Mouse (Mus musculus) bone marrow macrophage, adult 2 months (primary cell): ENCODE measurements around the gene Pcp4l1.

ENCODE experiments used
- CTCF ChIP-seq: IDR thresholded peaks from 2 replicates; pipeline ENCODE4 v1.5.1; 2012; ENCODE audit warnings: low read depth, mild to moderate bottlenecking, low read length, moderate library complexity
- POLR2A ChIP-seq: IDR thresholded peaks from 2 replicates; pipeline ENCODE4 v1.6.1; 2012; ENCODE audit warnings: mild to moderate bottlenecking, low read depth, low read length, borderline replicate concordance

DNA sequence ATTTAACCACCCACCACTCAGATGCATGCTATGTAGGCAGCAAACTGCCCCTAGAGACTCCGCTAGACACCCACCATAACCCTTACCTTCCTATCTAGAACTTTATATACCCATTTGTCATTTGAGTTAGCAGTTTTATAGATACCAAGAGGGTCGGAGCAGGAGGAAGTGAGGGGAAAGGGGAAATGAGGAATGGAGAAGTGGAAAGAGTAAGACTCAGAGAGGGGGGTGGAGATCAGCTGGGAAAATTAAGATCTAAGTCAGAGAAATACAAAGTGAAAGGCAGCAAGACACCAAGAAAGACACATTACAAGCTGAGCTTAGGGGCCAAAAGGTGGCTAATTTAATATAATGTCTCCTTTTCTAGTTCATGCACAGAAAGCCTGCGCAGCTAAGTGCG is 38.5 kb upstream of the Pcp4l1 start:
- TF ChIP-seq POLR2A, result no peak
- TF ChIP-seq CTCF, result no peak
